Mouse (Mus musculus) kidney, embryonic 14.5 days (tissue): ENCODE results near the gene Lpin1. TPM values are rescaled to one million over a fixed set of nuclear protein-coding genes. Genes with fewer than 3 reads are reported as not detected.

Source experiments
- ATAC-seq: fragments of 200-750 bp; cut with Nextera tagmentation; 2 replicates; pipeline ENCODE4 v1.8.0; 2017; ENCODE audit warnings: moderate number of reproducible peaks, mild to moderate bottlenecking, moderate TSS enrichment, moderate library complexity; ENCODE audit not compliant: low FRiP score, low TSS enrichment
- H3K27ac ChIP-seq: fragments of 300-500 bp; sonication (generic); 2 replicates; pipeline ENCODE4 v1.5.1; 2014; ENCODE audit warnings: low read depth, mild to moderate bottlenecking, low read length, moderate library complexity, mixed read lengths
- H3K27me3 ChIP-seq: fragments of 300-500 bp; sonication (generic); 2 replicates; pipeline ENCODE4 v1.6.1; 2014; ENCODE audit warnings: mild to moderate bottlenecking, low read length; ENCODE audit not compliant: control insufficient read depth, insufficient read depth
- H3K36me3 ChIP-seq: fragments of 300-500 bp; sonication (generic); 2 replicates; pipeline ENCODE4 v1.6.1; 2014; ENCODE audit warnings: low read length, mixed read lengths; ENCODE audit not compliant: control insufficient read depth, insufficient read depth
- H3K4me1 ChIP-seq: fragments of 300-500 bp; sonication (generic); 2 replicates; pipeline ENCODE4 v1.6.1; 2014; ENCODE audit warnings: low read length, mixed read lengths; ENCODE audit not compliant: control insufficient read depth, insufficient read depth
- H3K4me2 ChIP-seq: fragments of 300-500 bp; sonication (generic); replicated peaks from 2 replicates; pipeline ENCODE4 v1.6.1; 2014; ENCODE audit warnings: low read depth, mild to moderate bottlenecking, low read length
- H3K4me3 ChIP-seq: fragments of 300-500 bp; sonication (generic); 2 replicates; pipeline ENCODE4 v1.5.1; 2014; ENCODE audit warnings: mild to moderate bottlenecking, low read length
- H3K9ac ChIP-seq: fragments of 300-500 bp; sonication (generic); 2 replicates; pipeline ENCODE4 v1.6.1; 2014; ENCODE audit warnings: low read depth, mild to moderate bottlenecking, low read length, moderate library complexity
- H3K9me3 ChIP-seq: fragments of 300-500 bp; sonication (generic); 2 replicates; pipeline ENCODE4 v1.6.1; 2016; ENCODE audit warnings: low read length; ENCODE audit not compliant: control insufficient read depth
- WGBS: fragments of 180-500 bp; shearing (Covaris S2); extraction: QIAGEN DNeasy Blood & Tissue Kit; methylation state at CpG from one replicate; pipeline ENCODE4 v1.1.7; 2014; 5-methylcytosine and 5-hydroxymethylcytosine counted together
- polyA plus RNA-seq: library from polyadenylated mRNA; unstranded; fragments of >200 nt; fragmentation: Nextera tagmentation; extraction: Ambion mirVana; gene quantifications from 2 replicates; pipeline ENCODE4 v1.2.1, GENCODE M21; 2014

Lpin1 gene
- polyA plus RNA-seq, 1 experiment from 2014 or later = 6.1 TPM

GRCm38 (mm10) chr12:16568936-16569650 is 41.7 kb downstream of the Lpin1 start:
- H3K9me3 ChIP-seq = no peaks in the 10 kb centered on the region
- H3K9ac ChIP-seq = no peak overlapping the region
- WGBS = 79% methylated on average over 11 of the region's 11 CpGs
- H3K27me3 ChIP-seq = no peaks in the 10 kb centered on the region
- no peak for ATAC-seq
- no peak overlapping the region for H3K4me2 ChIP-seq
- H3K4me3 ChIP-seq = no peak overlapping the region
- H3K36me3 ChIP-seq = peaks cover 8% of the 10 kb centered on the region; the same call in 1 of the 2 replicates
- no peak overlapping the region for H3K27ac ChIP-seq
- H3K4me1 ChIP-seq = no peaks in the 10 kb centered on the region

GRCm38 (mm10) chr12:16568496-16568895 is 42.3 kb downstream of the Lpin1 start:
- H3K4me3 ChIP-seq = no peak overlapping the region
- no peak overlapping the region for H3K27ac ChIP-seq
- no peaks in the 10 kb centered on the region for H3K4me1 ChIP-seq
- H3K36me3 ChIP-seq = peaks cover 9% of the 10 kb centered on the region; the same call in 1 of the 2 replicates
- no peak overlapping the region for H3K4me2 ChIP-seq
- no peaks in the 10 kb centered on the region for H3K27me3 ChIP-seq
- no peak overlapping the region for H3K9ac ChIP-seq
- H3K9me3 ChIP-seq = no peaks in the 10 kb centered on the region
- 29% methylated on average over 4 of the region's 4 CpGs for WGBS
- ATAC-seq = no peak

- no peak overlapping the region for H3K4me2 ChIP-seq
- H3K36me3 ChIP-seq = peaks cover 11% of the 10 kb centered on the region; the same call in 1 of the 2 replicates
- no peak overlapping the region for H3K9ac ChIP-seq
- no peak for ATAC-seq
- no peaks in the 10 kb centered on the region for H3K27me3 ChIP-seq
- H3K9me3 ChIP-seq = no peaks in the 10 kb centered on the region
- H3K27ac ChIP-seq = no peak overlapping the region
- 91% methylated on average over 6 of the region's 6 CpGs for WGBS
- H3K4me1 ChIP-seq = no peaks in the 10 kb centered on the region
- H3K4me3 ChIP-seq = no peak overlapping the region
These were observed 42.7 kb downstream of the Lpin1 start for GRCm38 (mm10) chr12:16568090-16568489.

DNA sequence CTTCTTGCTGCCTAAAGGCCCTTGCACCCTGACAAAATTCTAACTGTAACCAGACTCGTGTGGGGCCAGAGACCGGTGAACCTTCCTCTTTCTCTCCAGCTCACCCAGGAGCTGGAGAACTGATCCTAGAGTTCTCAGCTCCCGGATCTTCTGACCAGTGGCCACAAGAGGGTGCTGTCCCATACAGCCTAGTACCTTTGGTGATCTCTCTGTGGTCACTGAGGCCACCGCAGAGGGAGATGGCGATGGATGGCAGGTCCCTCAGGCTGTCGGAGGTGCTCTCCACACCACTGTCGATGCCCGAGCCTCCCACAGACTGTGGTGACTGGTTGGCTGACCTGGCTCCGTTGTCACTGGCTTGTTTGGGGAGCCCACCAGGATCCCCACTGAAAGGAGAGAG is 47.3 kb downstream of the Lpin1 start:
- Histone ChIP-seq H3K9me3 (no peaks in the 10 kb centered on the region), H3K4me3 (no peak overlapping the region), H3K27me3 (no peaks in the 10 kb centered on the region), H3K36me3 (peaks cover 6% of the 10 kb centered on the region; the same call in 1 of the 2 replicates), H3K4me1 (no peaks in the 10 kb centered on the region), H3K9ac (no peak overlapping the region), H3K27ac (no peak overlapping the region), H3K4me2 (no peak overlapping the region)
- no peak; the same call in 1 of the 2 replicates for ATAC-seq
- 71% methylated on average over 9 of the region's 9 CpGs for WGBS

- peaks cover 6% of the 10 kb centered on the region; the same call in 1 of the 2 replicates for H3K36me3 ChIP-seq
- no peak for ATAC-seq
- WGBS = 84% methylated on average over 10 of the region's 10 CpGs
These were observed 48.1 kb downstream of the Lpin1 start for GRCm38 (mm10) chr12:16562647-16563046.

DNA sequence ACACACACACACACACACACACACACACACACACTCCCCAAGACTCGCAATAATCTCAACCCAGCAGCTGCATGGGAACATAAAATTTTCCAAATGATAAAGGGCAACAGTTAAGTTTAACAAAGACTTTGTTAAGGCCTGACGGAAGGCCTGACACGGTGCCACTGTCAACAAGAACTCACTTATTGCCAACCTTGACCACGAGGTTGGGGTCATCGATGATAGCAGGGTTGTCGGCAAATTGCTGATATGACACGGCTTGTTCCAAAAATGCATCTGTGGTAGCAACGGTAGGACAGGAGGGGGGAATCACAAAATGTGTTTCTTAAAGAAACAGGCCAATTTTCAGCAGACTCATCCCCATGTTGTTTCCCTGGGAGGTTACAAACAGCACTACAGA is 48.6 kb downstream of the Lpin1 start:
- 78% methylated on average over 8 of the region's 8 CpGs for WGBS
- Histone ChIP-seq H3K27ac (no peak overlapping the region), H3K9ac (no peak overlapping the region), H3K4me2 (no peak overlapping the region), H3K36me3 (peaks cover 6% of the 10 kb centered on the region; the same call in 1 of the 2 replicates), H3K9me3 (no peaks in the 10 kb centered on the region), H3K4me1 (no peaks in the 10 kb centered on the region), H3K27me3 (no peaks in the 10 kb centered on the region), H3K4me3 (no peak overlapping the region)
- no peak for ATAC-seq

More at GRCm38 (mm10) chr12:16562647-16563046, 48.1 kb downstream of the Lpin1 start:
- Histone ChIP-seq H3K4me3 (no peak overlapping the region), H3K27me3 (no peaks in the 10 kb centered on the region), H3K9ac (no peak overlapping the region), H3K27ac (no peak overlapping the region), H3K4me1 (no peaks in the 10 kb centered on the region), H3K9me3 (no peaks in the 10 kb centered on the region), H3K4me2 (no peak overlapping the region)

DNA sequence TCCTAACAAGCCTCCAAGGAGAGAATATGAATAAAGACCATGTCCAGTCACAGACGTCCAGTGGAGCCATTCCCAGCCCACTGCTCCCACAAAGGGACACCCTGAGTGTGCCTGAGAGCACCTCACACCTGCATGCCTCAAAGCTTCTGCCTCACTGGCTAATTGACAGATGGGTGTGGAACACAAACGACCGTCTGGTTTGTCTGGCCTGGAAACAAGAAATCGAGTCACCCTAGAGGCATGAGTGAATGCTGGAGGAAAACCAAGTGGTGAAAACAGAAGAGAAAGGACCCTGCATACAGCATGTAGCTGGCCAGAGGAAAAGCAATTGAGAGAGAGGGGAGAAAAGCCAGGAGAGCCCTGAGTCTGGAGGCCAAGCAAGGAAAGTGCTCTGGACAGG is 53.5 kb downstream of the Lpin1 start:
- Histone ChIP-seq H3K9me3 (no peaks in the 10 kb centered on the region), H3K4me3 (no peak overlapping the region), H3K4me2 (no peak overlapping the region), H3K36me3 (no peaks in the 10 kb centered on the region; the same call in 1 of the 2 replicates), H3K4me1 (0 out of 2 replicates have a peak, but pooled peaks cover 3% of the 10 kb centered on the region), H3K9ac (no peak overlapping the region), H3K27me3 (no peaks in the 10 kb centered on the region), H3K27ac (no peak overlapping the region)
- ATAC-seq = no peak
- 24% methylated on average over 4 of the region's 4 CpGs for WGBS

GRCm38 (mm10) chr12:16554171-16554570 is 56.6 kb downstream of the Lpin1 start:
- no peaks in the 10 kb centered on the region for H3K27me3 ChIP-seq
- H3K9me3 ChIP-seq = no peaks in the 10 kb centered on the region
- H3K27ac ChIP-seq = no peak overlapping the region
- no peak overlapping the region for H3K4me3 ChIP-seq
- 76% methylated on average over 8 of the region's 8 CpGs for WGBS
- no peak overlapping the region for H3K9ac ChIP-seq
- H3K36me3 ChIP-seq = no peaks in the 10 kb centered on the region; the same call in 1 of the 2 replicates
- ATAC-seq = no peak
- H3K4me2 ChIP-seq = no peak overlapping the region
- peaks cover 6% of the 10 kb centered on the region; the same call in 1 of the 2 replicates for H3K4me1 ChIP-seq

- H3K4me2 ChIP-seq = no peak overlapping the region
- no peak for ATAC-seq
- no peak overlapping the region for H3K4me3 ChIP-seq
- H3K9me3 ChIP-seq = no peaks in the 10 kb centered on the region
- H3K27ac ChIP-seq = no peak overlapping the region
- H3K9ac ChIP-seq = no peak overlapping the region
- H3K27me3 ChIP-seq = no peaks in the 10 kb centered on the region
- H3K4me1 ChIP-seq = peaks cover 6% of the 10 kb centered on the region; the same call in 1 of the 2 replicates
- 85% methylated on average over 13 of the region's 13 CpGs for WGBS
- peaks cover under 1% of the 10 kb centered on the region; the same call in 1 of the 2 replicates for H3K36me3 ChIP-seq
These were observed 58.5 kb downstream of the Lpin1 start for GRCm38 (mm10) chr12:16552108-16552771.
